Mouse (Mus musculus): ENCODE results near the gene A1bg.

A1bg gene

DNA sequence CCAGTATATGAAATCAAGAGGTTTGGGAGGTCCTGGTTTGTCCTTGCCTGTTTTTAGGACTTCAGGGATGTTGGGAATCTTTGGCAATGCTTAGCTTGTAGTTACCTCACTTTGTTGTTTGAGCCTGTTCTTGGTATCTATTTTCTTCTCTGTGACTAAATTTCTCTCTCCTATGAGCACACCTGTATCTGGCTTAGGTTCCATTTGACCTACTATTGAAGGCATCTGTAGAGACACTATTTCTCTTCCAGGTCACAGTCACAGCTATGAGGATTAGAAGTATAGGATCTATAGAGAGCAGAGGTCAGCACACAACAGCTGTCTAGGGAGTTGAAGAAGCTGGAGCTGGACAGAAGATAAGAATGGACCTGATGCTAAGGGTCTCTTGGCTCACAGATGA is at the start of gene A1bg:
A1bg (minus strand) TSS at position 101 of the 400 bp plus-strand sequence.
- in situ Hi-C loops (cut with MseI, MboI), result no loop called here

DNA sequence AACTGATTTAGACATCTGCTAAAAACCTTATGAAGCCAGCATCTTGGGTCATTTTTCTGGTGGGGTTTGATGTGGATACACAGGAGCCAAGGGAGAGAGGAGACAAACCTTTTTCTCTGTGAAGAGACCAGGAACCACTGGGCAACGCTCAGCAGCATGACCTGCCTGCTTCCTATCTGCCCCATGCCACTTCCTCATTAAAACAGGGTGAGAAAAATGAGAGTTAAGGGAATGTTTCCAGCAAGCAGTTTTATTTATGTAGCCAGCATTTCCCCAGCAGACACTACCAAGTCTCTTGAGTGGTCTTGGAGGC is 45.7 kb upstream of the A1bg start:
- in situ Hi-C loops (cut with MseI, MboI), result no loop called here

DNA sequence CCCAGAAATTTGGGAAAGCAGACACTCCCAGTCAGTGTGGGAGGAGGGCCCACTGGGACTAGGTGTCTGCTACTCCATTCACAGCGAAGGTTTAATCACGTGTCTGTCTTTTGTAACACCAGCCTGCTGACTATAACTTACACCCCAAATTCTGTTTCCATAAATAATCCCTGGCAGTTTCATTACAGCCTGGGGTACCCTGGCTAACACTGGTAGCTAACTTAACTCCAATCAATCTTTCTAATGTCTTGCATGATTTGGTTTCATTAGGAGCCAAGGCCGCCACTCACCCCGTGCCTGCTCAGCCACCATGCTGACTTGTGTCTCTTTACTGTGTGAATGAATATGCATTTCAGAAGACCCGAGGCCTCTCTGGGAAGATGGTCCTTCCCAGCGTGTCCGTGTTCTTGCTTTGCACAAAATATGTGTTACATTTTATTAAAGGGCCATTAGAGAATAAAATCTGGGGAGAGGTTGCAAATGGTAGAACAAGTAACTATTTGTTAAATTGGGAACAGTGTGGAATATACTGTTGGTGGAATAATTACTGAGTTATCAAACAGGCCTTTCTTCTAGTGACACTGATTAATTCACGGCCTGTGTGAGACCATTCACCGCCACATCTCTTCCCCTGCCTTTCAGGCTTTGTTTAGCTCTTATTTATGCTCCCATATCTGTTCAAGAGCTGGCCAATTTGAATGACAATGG is 45.2 kb upstream of the A1bg start:
- in situ Hi-C loops (cut with MseI, MboI), result no loop called here

DNA sequence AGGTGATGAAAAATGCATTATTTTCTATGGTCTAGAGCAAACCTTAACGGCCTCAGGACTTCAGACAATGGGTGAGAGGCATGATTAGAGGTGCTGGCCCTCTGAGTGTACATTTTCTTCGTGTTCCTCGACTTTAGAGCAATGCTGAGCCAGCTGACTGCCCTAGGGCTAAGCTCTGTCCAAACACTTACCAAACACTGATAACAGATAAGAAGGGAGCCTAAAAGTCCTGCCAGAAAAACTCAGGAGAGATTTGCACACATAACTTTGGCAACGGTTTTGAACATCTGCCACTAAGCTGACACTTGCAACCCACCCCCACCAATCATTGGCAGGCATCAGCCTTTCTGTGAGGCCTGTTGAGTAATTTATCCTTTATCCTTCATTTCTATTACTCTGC is 2.9 kb upstream of the A1bg start:
- in situ Hi-C loops (cut with MseI, MboI), result no loop called here

DNA sequence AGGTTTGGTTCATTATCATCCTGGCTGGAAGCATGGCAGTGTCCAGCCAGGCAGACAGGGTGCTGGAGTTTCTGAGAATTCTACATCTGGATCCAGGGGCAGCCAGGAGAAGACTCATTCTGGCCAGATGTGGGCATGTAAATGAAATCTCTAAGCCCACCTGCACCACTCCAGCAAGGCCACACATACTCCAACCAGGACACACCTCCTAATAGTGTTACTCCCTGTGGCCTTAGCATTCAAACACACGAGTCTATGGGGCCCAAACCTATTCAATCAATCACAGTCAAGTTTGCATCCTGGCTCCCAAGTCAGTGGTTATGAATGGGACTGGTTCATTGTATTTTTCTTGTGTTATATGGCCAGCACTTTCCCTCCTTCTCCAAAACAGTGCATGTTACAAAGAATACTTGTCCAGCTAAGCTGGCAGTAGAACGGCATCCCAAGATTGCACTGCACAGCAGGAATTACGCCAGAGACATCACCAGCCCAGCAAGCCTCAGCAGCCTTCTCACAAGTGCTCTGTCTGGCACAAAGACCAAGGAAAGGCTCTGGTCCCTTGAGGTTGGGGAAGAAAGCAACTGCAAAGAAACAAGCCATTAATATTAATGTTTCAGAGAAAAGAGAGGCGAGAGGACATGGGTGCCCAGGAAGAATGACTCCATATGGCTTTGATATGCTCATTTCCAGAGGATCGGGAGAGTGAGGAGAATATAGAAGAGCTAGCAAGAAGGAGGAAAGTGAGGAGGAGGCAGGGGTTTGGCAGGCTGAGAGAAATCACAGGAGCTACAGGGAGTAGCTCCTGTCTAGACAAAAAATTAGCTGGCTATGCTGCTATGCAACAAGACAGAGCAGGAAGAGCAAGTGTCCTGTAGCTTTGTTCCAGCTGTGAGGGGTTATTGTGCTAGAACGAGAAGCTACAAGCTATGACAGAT is 18.8 kb downstream of the A1bg start:
- in situ Hi-C loops (cut with MseI, MboI), result no loop called here

DNA sequence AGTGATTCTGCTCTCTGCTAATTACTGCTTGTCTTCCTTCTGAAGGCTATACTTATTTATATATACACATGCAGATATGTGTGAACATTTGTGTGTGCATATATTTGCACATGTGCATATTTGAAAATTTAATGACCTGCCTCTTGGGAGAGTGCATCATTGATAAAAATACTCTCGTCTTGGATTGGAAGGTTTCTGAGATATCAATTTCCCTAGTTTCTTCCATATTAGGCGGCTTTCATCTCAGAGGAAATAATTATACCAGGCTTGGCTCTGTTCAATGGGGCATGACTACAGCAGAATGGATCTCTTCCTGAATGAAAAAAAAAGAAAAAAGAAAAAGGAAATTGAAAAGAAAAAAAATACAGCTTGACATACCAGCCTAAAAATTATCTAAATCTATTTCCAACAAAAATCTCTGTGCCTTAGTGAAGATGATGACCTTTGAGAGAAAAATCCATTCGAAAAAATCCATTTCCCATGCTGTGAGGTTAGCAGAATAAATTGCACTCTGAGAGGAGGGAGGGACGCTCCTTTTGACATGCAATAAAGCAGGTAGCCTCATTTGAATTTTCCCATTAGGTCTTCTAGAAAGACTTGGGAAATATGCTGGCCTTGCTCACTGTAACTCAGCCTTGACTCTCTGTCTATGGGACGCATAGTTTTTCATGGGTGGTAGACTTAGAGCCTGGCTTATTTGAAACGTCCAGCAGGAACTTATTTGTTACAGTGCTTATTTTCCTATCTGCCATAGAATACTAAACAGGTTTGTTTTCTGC is 24.4 kb downstream of the A1bg start:
- in situ Hi-C loops (cut with MseI, MboI), result no loop called here

DNA sequence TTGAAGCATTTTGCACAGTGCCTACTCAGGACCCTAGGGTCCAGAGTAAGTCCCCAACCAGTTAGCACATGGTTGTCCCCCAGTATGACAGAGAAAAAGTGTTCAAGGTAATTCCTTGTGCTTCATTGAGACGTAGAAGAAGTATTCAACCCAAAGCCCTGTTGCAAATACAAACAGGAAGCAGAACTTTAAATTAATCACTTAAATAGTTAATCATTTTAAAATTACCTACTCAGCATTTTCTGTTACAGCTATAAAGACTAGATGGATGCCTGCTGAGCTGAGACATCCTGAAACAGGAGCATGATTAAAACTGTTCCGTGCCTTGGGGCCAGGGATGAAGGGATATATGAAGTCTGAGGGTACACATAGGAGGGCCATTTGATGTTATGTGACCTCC is 26.8 kb downstream of the A1bg start:
- in situ Hi-C loops (cut with MseI, MboI), result no loop called here

DNA sequence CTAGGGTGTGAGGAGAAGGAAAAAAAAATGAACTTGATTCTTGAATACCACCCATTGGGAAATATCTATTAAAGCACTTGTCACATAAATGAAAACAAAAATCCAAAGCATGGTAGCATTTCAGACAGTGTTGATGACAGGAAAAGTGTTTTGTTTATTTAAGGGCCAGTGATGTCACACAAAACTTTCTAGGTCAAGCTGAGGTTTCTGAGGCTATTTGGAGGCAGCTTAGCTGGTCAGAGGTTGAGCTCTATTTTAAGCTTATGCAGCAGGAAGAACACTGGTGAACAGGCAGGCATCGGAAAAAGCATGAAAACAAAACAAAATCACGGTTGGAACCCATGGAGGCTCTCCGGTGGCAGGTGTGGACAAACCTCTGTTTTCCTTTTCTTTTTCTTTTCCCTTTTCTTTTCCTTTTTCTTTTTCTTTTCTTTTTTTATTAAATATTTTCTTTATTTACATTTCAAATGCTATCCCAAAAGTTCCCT is 29.8 kb downstream of the A1bg start:
- in situ Hi-C loops (cut with MseI, MboI), result no loop called here

DNA sequence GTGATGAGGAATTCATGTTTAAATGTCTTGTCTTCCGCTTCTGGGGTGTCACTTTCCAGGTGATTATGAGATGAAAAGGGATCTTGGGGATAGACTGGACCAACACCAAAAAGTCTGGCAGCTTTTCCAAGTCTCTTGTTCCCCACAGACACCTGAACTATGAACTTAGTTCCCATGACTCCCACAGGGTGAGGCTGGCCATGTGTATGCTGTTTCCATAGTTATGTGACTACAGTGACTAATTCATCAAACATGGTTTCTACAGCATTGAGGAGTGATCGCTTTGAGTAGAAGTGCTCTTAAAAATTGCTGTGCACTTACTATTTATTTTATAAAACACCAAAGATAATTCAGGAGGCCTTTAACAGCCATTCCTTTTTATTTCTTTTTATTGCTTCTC is 34.1 kb downstream of the A1bg start:
- in situ Hi-C loops (cut with MseI, MboI), result no loop called here

DNA sequence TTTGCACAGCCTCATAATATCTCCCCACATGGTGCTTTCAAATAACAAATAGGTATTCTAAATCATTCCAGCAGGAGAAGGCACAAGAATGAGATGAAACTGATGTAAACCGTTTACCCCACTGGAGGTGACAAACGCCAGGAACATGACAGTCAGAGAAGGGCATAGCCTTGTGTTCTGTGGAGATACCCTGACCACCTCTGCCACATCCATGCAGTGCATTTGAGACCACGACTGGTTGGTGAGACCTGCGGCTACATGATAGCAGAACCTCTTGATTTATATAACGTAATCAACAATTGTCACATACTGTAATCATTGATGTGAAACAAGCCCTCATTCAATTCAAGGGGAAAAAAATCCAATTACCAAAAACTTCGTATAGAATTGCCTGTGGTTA is 47.1 kb downstream of the A1bg start:
- in situ Hi-C loops (cut with MseI, MboI), result no loop called here

DNA sequence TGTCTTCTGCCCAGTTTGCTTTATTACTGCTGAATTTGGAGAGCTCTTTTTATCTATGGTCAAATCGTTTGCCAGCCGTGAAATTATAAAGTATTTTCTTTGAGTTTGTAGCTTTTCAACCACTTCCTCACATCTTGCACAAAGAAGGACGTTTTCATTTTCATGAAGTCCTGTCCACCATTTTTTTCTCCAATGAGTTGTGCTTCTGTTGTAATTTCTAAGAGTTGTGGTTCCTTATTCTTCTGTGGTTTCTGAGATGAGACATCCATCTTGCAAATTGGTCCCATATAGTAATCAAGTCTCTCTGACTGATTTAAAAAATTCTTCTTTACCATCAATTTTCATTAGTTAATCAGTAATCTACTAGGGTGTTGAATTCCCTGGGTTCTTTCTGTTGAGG is 60.4 kb downstream of the A1bg start:
- in situ Hi-C loops (cut with MseI, MboI), result no loop called here

DNA sequence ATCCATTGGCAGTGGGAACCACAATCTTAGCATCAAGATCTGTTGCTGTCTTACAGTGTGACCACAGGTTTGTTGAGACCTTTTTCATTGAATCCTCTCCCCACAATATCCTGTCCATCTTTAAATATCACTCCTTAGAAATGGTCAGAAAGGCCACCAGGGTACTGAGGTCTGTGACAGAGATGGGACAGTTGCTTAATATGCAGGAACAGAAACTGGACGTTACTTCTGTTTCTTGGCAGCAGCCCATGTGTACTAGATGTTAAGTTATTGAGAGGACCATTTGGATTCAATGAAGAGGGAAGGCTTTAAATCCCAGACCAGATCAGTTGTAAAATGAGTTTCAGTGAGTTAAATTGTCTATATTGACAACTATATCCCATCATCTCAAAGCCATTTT is 67.7 kb downstream of the A1bg start:
- in situ Hi-C loops (cut with MseI, MboI), result no loop called here

DNA sequence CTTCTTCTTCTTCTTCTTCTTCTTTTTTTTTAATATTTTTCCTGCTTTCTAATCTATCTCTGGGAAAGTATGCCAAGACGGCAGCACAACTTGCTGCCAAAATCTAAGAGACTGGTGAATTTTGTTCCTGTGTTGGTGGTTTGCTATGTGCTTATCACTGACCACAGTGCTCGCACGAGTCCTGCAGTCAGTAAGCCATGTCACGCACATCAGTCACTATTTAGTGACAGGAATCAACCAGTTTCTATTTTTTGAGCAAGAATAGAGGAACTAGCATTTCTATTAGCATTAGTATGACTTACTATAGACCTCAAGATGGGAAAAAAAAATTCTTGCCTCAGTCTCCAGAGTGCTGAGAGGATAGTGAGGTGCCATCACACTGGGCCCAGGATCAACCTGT is 68.7 kb downstream of the A1bg start:
- in situ Hi-C loops (cut with MseI, MboI), result no loop called here

DNA sequence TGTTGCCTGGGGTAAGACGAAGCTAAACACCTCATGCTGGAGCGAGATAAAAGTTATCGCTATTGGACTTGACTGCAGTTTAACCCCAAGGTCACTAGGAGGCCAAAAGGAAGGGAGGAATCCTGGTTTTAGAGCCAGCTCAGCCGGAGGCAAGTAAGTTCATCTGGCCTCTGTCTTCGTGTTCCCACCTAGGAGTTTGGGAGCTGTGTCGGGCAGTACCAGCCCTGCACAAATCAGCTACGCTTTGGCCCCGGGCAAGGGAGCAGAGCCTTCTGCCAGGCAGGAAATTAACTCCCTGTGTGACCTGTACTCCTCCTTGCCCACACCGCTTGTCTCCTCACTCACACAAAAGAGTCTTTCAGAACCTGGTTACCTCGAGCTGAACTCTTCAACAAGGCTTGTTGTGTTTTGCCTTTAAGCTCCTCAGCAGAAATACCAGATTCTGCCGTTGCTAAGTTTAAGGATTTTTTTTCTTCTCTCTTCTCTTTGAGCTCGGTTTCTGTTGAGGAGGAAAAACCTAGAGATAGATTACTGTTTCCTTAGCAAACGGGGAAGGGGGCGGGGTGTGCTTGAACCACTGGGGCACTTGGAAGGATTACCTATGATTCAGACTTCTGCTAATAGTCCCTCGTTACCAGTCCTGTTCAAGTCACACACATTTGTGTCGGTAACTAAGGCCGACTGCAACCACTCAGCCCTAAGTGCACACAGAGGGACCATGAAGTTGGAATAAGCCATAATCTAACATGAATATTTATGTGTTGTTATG is 69.4 kb downstream of the A1bg start, which contains the start of gene Fam84b:
Fam84b (minus strand) TSS at position 548 of the 769 bp plus-strand sequence.
- in situ Hi-C loops (cut with MseI, MboI), result no loop called here

DNA sequence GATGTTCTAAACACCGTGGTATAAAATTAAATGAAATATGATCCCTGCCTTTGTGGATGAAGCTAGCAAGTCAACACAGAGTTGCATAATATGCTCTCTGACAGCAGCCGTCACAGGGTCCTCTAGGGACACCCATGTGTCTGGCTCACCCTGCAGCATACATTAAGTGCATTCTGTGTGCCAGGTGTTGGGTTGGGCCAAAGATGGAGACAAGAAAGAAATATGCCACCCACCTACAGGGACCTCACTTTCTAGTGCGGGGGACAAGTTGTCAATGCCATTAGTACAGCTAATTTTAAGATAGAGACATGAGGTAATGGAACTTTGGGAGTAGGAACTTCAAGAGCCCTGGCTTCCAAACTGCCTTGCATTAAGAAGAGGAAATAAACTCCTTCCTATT is 74.2 kb downstream of the A1bg start:
- in situ Hi-C loops (cut with MseI, MboI), result no loop called here

Measured in mouse trophoblast stem cell (cell line).